Mouse (Mus musculus) myocyte (in vitro differentiated cells): ENCODE results near the gene Zfhx3.

Source experiments
- E2F4 ChIP-seq: IDR thresholded peaks from one replicate; pipeline ENCODE4 v1.6.1; 2011; ENCODE audit warnings: mild to moderate bottlenecking, control low read depth, moderate library complexity; ENCODE audit not compliant: insufficient read depth
- MYOD1 ChIP-seq, 3 experiments: IDR thresholded peaks; one replicate each; pipeline ENCODE4 v1.6.1; 2011; ENCODE audit warnings: control low read depth in 2 of 3, low read depth in 2 of 3, mild to moderate bottlenecking in 2 of 3, moderate library complexity in 1 of 3; ENCODE audit not compliant: insufficient read length in 2 of 3, control insufficient read depth in 1 of 3
- POLR2A ChIP-seq: IDR thresholded peaks from one replicate; pipeline ENCODE4 v1.6.1; 2011; ENCODE audit warnings: low read depth, mild to moderate bottlenecking, control low read depth, moderate library complexity; ENCODE audit not compliant: insufficient read length
- POLR2AphosphoS2 ChIP-seq: IDR thresholded peaks from one replicate; pipeline ENCODE4 v1.6.1; 2011; ENCODE audit warnings: low read depth, control low read depth; ENCODE audit not compliant: insufficient read length
- TCF12 ChIP-seq: IDR thresholded peaks from one replicate; pipeline ENCODE4 v1.6.1; 2011; ENCODE audit warnings: mild to moderate bottlenecking, control low read depth; ENCODE audit not compliant: poor library complexity, insufficient read depth, severe bottlenecking

DNA sequence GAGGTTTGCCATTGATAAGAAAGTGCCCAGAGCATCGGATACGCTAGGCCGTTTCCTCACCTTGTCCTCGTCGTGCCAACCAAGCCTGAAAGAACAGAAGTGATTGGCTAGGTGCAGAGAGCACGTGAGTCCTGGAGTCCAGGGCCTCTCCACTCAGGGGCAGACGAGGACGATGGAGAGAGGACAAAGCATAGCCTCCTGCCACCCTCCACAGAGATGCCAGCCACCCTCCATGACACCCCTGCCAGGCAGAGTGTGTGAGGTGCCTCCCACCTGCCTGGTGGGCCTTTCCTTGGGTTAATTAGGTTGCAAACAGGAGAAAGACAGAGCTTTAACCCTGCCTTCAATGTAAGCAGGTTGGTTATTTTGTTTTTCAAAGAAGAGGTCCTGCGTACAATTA lies 965.6 kb downstream of the Zfhx3 start:
- no peak for TF ChIP-seq POLR2AphosphoS2
- no peak for TF ChIP-seq POLR2A
- TF ChIP-seq TCF12: no peak
- no peak for TF ChIP-seq E2F4
- TF ChIP-seq MYOD1 (IDR thresholded peaks at IDR 0.05; ENCODE audit: control insufficient read depth in 1 of 3, insufficient read length in 2 of 3, low read depth in 2 of 3): no peak
